Mouse (Mus musculus): ENCODE measurements around the gene A430078G23Rik. TPM values are rescaled to one million over a fixed set of nuclear protein-coding genes. Genes with fewer than 3 reads are reported as not detected.

A430078G23Rik gene
- total RNA-seq, 1 experiment from 2014 or later, result 40.1 TPM

GRCm38 (mm10) chr8:3425217-3425616 lies 72.0 kb downstream of the A430078G23Rik start:
- ATAC-seq (replicated peaks in 1 of 2; ENCODE audit: insufficient read depth in 1 of 2, low FRiP score in 2 of 2, low TSS enrichment in 1 of 2, low read depth in 1 of 2, poor library complexity in 2 of 2, severe bottlenecking in 2 of 2), result no peak

- ATAC-seq (replicated peaks in 1 of 2; ENCODE audit: insufficient read depth in 1 of 2, low FRiP score in 2 of 2, low TSS enrichment in 1 of 2, low read depth in 1 of 2, poor library complexity in 2 of 2, severe bottlenecking in 2 of 2), result no peak
Measured at GRCm38 (mm10) chr8:3426211-3426610, 73.0 kb downstream of the A430078G23Rik start.

DNA sequence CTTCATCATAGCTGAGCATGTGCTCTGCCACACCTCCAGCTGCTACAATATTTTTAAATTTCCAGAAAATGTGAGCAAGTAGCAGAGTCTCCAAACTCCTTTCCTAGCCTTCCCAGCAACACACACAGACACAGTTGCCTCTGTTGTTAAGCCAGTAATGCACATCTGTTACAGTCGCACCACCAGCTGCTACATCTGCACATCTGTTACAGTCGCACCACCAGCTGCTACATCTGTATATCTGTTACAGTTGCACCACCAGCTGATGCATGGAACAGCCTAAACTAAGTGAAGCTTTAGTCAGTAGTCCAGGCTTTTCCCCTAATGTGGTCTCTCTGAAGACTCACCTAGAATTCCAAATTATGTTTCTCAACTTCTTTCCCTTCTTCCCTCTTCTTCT lies 75.2 kb downstream of the A430078G23Rik start:
- ATAC-seq (replicated peaks in 1 of 2; ENCODE audit: insufficient read depth in 1 of 2, low FRiP score in 2 of 2, low TSS enrichment in 1 of 2, low read depth in 1 of 2, poor library complexity in 2 of 2, severe bottlenecking in 2 of 2), result no peak

DNA sequence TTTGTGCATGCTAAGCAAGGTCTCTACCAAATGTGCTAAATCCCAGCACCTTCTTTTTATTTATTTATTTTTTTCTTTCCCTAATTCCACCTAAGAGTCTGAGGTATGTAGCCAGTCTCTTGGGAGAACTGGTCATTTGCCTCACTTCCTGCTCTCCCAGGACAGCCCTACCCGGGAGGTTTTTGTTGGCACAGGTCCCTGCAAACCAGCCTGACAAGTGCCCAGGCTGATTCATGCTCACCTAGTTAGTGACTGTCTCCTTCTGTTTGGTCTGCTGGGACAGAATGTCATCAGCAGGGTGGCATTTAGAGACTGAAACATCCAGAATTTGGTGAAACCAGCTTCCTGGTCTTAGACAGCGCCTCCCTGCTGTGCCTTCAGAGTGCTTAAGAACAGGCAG lies 76.8 kb downstream of the A430078G23Rik start:
- ATAC-seq (replicated peaks in 1 of 2; ENCODE audit: insufficient read depth in 1 of 2, low FRiP score in 2 of 2, low TSS enrichment in 1 of 2, low read depth in 1 of 2, poor library complexity in 2 of 2, severe bottlenecking in 2 of 2), result no peak

DNA sequence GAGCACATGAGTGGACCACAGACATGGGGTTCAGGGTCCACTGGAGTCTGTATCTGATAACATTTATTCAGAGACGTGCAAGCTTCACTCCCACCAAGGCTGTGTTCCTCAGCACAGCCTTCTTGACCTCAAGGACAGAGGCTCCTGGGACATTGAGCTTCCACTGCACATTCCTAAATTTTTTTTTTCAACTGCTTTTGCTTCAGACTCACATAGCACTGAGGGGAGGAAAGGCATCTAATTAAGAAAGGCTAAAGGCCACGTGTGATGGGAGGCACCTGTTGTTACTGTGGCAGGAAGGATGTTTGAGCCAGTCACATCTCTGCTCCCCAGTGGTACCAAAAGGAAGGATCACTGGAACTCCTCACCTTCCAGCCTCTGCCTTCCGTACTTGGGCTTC lies 77.9 kb downstream of the A430078G23Rik start:
- no peak for ATAC-seq (replicated peaks in 1 of 2; ENCODE audit: insufficient read depth in 1 of 2, low FRiP score in 2 of 2, low TSS enrichment in 1 of 2, low read depth in 1 of 2, poor library complexity in 2 of 2, severe bottlenecking in 2 of 2)

GRCm38 (mm10) chr8:3436492-3436891 lies 83.3 kb downstream of the A430078G23Rik start:
- ATAC-seq (replicated peaks in 1 of 2; ENCODE audit: insufficient read depth in 1 of 2, low FRiP score in 2 of 2, low TSS enrichment in 1 of 2, low read depth in 1 of 2, poor library complexity in 2 of 2, severe bottlenecking in 2 of 2), result no peak

GRCm38 (mm10) chr8:3439510-3439909 lies 86.3 kb downstream of the A430078G23Rik start:
- 0 out of 4 replicates have a peak, but pooled peaks of 1 of the 2 experiments have one; percentile 24 for ATAC-seq (replicated peaks in 1 of 2; ENCODE audit: insufficient read depth in 1 of 2, low FRiP score in 2 of 2, low TSS enrichment in 1 of 2, low read depth in 1 of 2, poor library complexity in 2 of 2, severe bottlenecking in 2 of 2)

Other genes starting within 250 kb of the A430078G23Rik start
- 15.3 and 19.0 TPM in 2 replicates for gene Insr, start 73.8 kb upstream of the A430078G23Rik start, total RNA-seq (2017)
- 39.8 and 51.0 TPM in 2 replicates for gene Arhgef18, start 39.6 kb downstream of the A430078G23Rik start, total RNA-seq (2017)
- 0.84 and 4.1 TPM in 2 replicates for gene Pex11g, start 114.3 kb downstream of the A430078G23Rik start, total RNA-seq (2017)
- not detected in 2 replicates for gene Tex45, start 117.4 kb downstream of the A430078G23Rik start, total RNA-seq (2017)
- 10.6 and 11.6 TPM in 2 replicates for gene Zfp358, start 139.7 kb downstream of the A430078G23Rik start, total RNA-seq (2017)
- gene Mcoln1, start 147.0 kb downstream of the A430078G23Rik start, total RNA-seq (2017), result 29.8 and 40.4 TPM in 2 replicates
- gene Pnpla6, start 162.0 kb downstream of the A430078G23Rik start, total RNA-seq (2017), result 26.4 and 34.5 TPM in 2 replicates
- gene C330021F23Rik, start 214.6 kb downstream of the A430078G23Rik start, total RNA-seq (2017), result 0.69 and 2.0 TPM in 2 replicates
- 3.9 TPM in 2 replicates for gene Camsap3, start 233.9 kb downstream of the A430078G23Rik start, total RNA-seq (2017)